Mouse (Mus musculus) kidney, adult 2 months (tissue): Measurements from ENCODE around the gene Abcc4.

Source experiments
- CTCF ChIP-seq: fragments of 200-500 bp; conservative IDR thresholded peaks from 2 replicates; pipeline ENCODE4 v1.5.1; 2011; ENCODE audit warnings: low read depth, mild to moderate bottlenecking, control low read depth, low read length, moderate library complexity, mixed read lengths; ENCODE audit not compliant: insufficient read depth, insufficient read length
- POLR2A ChIP-seq: fragments of 200-500 bp; IDR thresholded peaks from one replicate; pipeline ENCODE4 v1.6.1; 2011; ENCODE audit warnings: low read depth, low read length, control low read depth

DNA sequence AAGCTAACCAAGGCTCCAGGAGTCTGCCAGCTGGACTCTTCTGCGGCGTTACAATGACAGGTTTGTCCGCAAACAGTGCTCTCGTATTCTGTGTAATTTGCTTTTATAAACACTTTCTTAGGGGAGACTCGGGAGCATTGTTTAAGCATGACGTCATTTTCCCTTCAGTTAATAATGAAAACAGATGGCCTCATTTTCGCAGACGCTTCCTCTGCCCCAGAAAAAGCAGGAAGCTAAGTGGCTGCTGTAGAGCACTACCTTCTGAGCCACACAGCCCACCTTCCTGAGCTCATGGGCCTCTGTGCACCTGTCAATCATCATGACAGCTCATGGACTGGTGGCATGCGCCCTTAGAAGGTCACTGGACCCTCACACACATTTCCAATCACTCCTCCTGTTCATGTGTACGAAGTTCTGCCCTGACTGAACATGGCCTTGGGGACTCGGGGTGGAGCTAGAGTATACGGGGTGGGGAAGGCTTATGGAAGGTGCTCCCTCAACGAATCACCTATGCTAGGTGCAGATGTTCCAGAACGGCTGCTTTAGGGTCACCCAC is 199.3 kb downstream of the Abcc4 start:
- no peak for TF ChIP-seq CTCF
- no peak for TF ChIP-seq POLR2A
